Mouse (Mus musculus) left cerebral cortex, adult 18-20 months (tissue): ENCODE data around the gene Olfr1132. TPM values are rescaled to one million over a fixed set of nuclear protein-coding genes. Genes with fewer than 3 reads are reported as not detected.
"Not testable (repeated sequence)": the region's sequence is repeated elsewhere in the genome, so short reads cannot be mapped to it uniquely, and the experiment has no call there.

ENCODE experiments used
- DNase-seq, 2 experiments: peaks; one replicate each; pipeline ENCODE4 v3.0.0; 2021 to 2022; ENCODE audit warnings: low spot score in 2 of 2, mixed read lengths in 1 of 2
- long read RNA-seq, 2 experiments: library from polyadenylated mRNA; stranded (forward); transcript quantifications; one replicate each; pipeline ENCODE4 v2.0.0; 2021
- total RNA-seq, 2 experiments: library from RNA; stranded (reverse); gene quantifications; 2 replicates each; pipeline ENCODE4 v1.2.3; 2021

Gene Olfr1132
- not detected for total RNA-seq
- long read RNA-seq, experiment 1: 0 reads
- long read RNA-seq, experiment 2: 0 reads

DNA sequence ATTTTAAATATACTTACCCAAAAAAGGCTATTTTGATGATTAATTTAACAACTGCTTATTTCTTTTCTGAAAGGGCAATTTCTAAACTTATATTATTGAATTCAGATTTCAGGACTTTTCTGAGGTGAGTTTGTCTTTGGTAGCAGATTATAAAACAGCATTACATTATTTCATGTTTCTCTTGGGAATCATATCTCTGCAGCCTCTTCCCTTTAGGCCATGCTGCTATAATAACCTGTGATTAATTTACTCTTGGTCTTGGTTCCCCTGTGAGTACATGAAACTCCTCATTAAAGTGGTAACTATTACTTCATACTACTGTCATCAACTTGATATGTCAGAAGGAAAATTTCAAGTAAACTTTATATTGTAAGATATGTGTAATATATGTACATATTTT is at the start of gene Olfr1132:
Gene Olfr1132, minus strand, starts transcription at position 101 of the 400 bp plus-strand sequence.
- no peak for DNase-seq

DNA sequence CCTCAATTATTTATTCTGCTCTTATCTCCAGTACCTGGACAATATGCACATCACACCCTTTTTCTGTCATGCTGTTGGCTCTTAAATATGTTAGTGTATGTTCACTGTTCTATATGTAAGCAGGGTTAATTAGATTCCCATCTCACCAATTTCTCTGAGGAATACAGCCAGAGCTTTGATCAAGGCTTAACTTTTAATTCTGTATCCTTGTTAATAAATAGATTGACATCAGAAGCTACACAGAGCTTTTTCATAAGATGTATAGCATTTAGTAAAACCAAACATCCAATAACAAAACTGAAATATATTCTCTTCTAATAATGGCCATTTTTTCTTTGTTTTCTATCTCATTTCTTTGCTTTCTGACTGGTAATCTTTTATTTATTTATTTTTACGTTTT is 36.2 kb upstream of the Olfr1132 start, which contains the start of gene Olfr1135:
Gene Olfr1135, minus strand, starts transcription at position 101 of the 400 bp plus-strand sequence.
- no peak for DNase-seq

DNA sequence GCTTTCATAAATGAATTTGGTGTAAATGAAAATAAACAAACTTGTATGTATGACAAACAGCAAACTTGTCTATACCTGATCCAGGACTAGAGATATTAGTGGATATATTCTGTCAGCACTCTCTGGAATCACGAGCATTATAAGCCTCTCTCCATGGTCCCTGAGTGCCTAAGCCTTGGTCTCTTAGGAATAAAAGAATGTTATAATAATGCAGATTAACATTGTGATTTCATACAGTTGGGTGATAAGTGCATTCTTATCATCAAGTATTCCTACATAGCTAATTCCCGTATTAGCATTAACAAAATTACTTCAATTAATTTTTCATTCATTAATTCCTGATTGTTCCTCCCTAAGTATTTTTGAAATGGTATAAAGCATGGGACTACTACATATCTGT is 21.0 kb upstream of the Olfr1132 start, which contains the start of gene Olfr1134:
Gene Olfr1134, minus strand, starts transcription at position 101 of the 400 bp plus-strand sequence.
- no peak for DNase-seq

DNA sequence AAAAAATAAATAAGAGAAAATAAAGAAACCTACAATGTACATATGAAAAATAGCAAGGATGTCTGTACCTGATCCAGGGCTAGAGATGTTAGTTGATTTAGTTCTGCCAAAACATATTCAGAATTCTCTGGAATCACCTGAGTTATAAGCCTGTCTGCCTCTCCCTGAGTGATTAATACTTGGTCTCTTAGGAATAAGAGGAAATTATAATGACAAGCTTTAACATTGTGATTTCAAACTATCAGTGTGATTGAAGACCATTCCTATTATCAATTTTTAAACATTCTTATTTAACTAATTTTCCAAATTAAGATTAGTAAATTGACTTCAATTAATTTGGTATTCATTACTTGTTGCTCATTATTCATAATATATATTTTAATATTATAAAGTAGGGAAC is 9.9 kb upstream of the Olfr1132 start, which contains the start of gene Olfr1133:
Gene Olfr1133, minus strand, starts transcription at position 101 of the 400 bp plus-strand sequence.
- DNase-seq: no peak

DNA sequence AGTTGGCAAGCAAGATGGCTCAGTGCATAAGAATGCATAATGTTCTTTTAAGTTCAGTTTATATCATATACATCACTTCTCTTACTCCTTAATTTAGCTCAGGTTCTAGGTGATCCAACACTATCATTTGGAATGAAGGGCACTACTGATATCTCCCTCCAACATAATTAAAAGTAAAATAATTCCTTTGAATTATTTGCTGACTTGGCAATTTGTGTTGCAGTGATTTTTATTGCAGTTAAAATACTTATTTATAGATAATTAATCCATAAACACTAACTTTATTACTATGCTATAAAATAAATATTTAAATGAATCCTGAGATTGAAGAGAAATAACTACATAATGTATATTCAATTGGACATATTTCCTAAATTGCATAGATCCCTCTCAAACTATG is 5.1 kb upstream of the Olfr1132 start:
- DNase-seq: no peak

DNA sequence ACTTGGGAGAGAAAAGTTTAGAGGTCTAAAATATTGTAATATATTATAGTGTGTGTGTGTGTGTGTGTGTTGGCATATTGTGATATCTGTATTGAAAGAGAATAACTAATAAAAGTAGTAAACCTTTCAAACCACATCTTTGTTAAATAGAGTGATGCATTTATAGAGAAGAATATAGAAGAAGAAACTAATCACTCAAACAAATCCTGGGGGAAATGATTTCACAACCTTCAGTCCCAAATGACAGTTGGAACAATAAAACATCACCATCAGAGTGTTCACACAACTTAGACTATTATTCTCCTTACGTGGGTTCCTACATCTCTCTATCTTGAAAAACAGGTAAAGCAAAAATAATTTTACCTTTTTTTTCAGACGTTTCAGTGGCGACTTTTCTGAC is 10.5 kb downstream of the Olfr1132 start, which contains the start of gene Olfr1131:
Gene Olfr1131, plus strand, starts transcription at position 301 of the 400 bp plus-strand sequence.
- DNase-seq: no peak

DNA sequence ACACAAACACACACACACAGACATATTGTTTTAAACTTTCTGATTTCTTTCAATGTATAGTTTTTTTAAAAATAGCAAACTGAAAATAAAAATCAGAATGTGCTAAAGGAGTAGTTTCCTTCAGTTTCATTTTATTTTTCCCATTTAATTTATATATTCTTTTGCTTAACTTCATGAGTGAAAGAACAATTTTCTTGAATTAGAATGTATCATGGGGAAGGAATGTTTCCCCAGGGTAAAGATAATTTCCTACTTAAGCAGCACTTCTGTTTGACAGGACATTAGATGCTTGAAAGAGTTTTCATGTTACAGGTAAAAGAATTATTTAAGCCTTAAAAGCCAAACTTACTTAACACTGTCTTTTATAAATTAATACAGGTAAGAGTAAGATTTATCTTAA is 31.4 kb downstream of the Olfr1132 start, which contains the start of gene Olfr1130:
Gene Olfr1130, plus strand, starts transcription at position 301 of the 400 bp plus-strand sequence.
- not testable (repeated sequence) for DNase-seq

Other genes starting within 250 kb of the Olfr1132 start
- not detected for gene Olfr1123, start 220.9 kb downstream of the Olfr1132 start, total RNA-seq
- not detected for gene Olfr1124, start 207.3 kb downstream of the Olfr1132 start, total RNA-seq
- not detected for gene Olfr1126, start 183.6 kb downstream of the Olfr1132 start, total RNA-seq
- gene Pramel7, start 140.4 kb downstream of the Olfr1132 start, total RNA-seq: not detected
- not detected for gene Pramel6, start 131.0 kb downstream of the Olfr1132 start, total RNA-seq
- gene Olfr153, start 105.7 kb downstream of the Olfr1132 start, total RNA-seq: not detected
- gene Olfr1128, start 92.0 kb downstream of the Olfr1132 start, total RNA-seq: not detected
- not detected for gene Olfr1129, start 63.6 kb downstream of the Olfr1132 start, total RNA-seq
- not detected for gene Olfr1130, start 31.3 kb downstream of the Olfr1132 start, total RNA-seq
- not detected for gene Olfr1131, start 10.4 kb downstream of the Olfr1132 start, total RNA-seq
- gene Olfr1133, start 9.8 kb upstream of the Olfr1132 start, total RNA-seq: not detected
- not detected for gene Olfr1134, start 20.9 kb upstream of the Olfr1132 start, total RNA-seq
- not detected for gene Olfr1135, start 36.1 kb upstream of the Olfr1132 start, total RNA-seq
- not detected for gene Olfr1136, start 56.4 kb upstream of the Olfr1132 start, total RNA-seq
- not detected for gene Olfr1137, start 75.6 kb upstream of the Olfr1132 start, total RNA-seq
- not detected for gene Olfr1138, start 102.4 kb upstream of the Olfr1132 start, total RNA-seq
- not detected for gene Olfr1140, start 106.2 kb upstream of the Olfr1132 start, total RNA-seq
- not detected for gene Olfr1141, start 116.5 kb upstream of the Olfr1132 start, total RNA-seq
- not detected for gene Olfr152, start 141.9 kb upstream of the Olfr1132 start, total RNA-seq
- gene Olfr1143, start 163.1 kb upstream of the Olfr1132 start, total RNA-seq: not detected
- not detected for gene Olfr1145, start 172.3 kb upstream of the Olfr1132 start, total RNA-seq
- gene Olfr1148, start 193.0 kb upstream of the Olfr1132 start, total RNA-seq: not detected
- not detected for gene Olfr1150-ps1, start 206.5 kb upstream of the Olfr1132 start, total RNA-seq
- gene Olfr1151, start 218.3 kb upstream of the Olfr1132 start, total RNA-seq: not detected
- not detected for gene Olfr1152, start 229.0 kb upstream of the Olfr1132 start, total RNA-seq